26 mouse cellular contexts compared by ENCODE assay signal in genomic region chr2:156956306-156956705, GRCm38 (mm10). TPM values are rescaled to one million over a fixed set of nuclear protein-coding genes. Genes with fewer than 3 reads are reported as not detected.
DNase-seq lines count a peak whose midpoint lies in the region; ATAC-seq lines count a peak whose summit lies in the region.
"Had no signal": no experiment of that assay in that cellular context is flagged by ENCODE, and none has a peak within 500 bp of the region (broad histone marks: within the 10 kb centered on the region; RNA-seq: fewer than 3 reads in every experiment).

No protein-coding gene starts in this region.

- no peaks in the 10 kb centered on the region for H3K4me1 ChIP-seq in intestine, embryonic 15.5 days (replicated peaks)
- peaks cover 64% of the 10 kb centered on the region for H3K4me1 ChIP-seq in liver, embryonic 13.5 days (replicated peaks)
- H3K4me1 ChIP-seq: embryonic facial prominence, embryonic 15.5 days; forebrain, embryonic 10.5 days; hindbrain, embryonic 12.5 days; limb, embryonic 12.5 days; neural tube, embryonic 12.5 days had no signal

- H3K36me3 ChIP-seq in intestine, embryonic 15.5 days, result no peaks in the 10 kb centered on the region
- peaks cover 14% of the 10 kb centered on the region for H3K36me3 ChIP-seq in liver, embryonic 13.5 days
- H3K36me3 ChIP-seq: embryonic facial prominence, embryonic 15.5 days; forebrain, embryonic 10.5 days; limb, embryonic 12.5 days; neural tube, embryonic 12.5 days had no signal

- H3K4me2 ChIP-seq in intestine, embryonic 15.5 days (replicated peaks), result no peak overlapping the region
- peak overlapping the region; percentile 29 for H3K4me2 ChIP-seq in liver, embryonic 13.5 days
- H3K4me2 ChIP-seq: embryonic facial prominence, embryonic 15.5 days; heart, embryonic 13.5 days; hindbrain, embryonic 12.5 days; limb, embryonic 12.5 days; neural tube, embryonic 12.5 days had no signal

- no peaks in the 10 kb centered on the region for H3K9me3 ChIP-seq in intestine, embryonic 15.5 days
- no peaks in the 10 kb centered on the region for H3K9me3 ChIP-seq in liver, embryonic 13.5 days (replicated peaks)
- H3K9me3 ChIP-seq: embryonic facial prominence, embryonic 15.5 days; forebrain, embryonic 10.5 days; heart, embryonic 13.5 days; hindbrain, embryonic 12.5 days; limb, embryonic 12.5 days; megakaryocyte, embryonic 14.5 days; neural tube, embryonic 12.5 days had no signal

- H3K9ac ChIP-seq in intestine, embryonic 15.5 days, result no peak overlapping the region
- H3K9ac ChIP-seq in liver, embryonic 13.5 days, result peak overlapping the region; percentile 20
- H3K9ac ChIP-seq: embryonic facial prominence, embryonic 15.5 days; forebrain, postnatal 0 days; heart, embryonic 13.5 days; hindbrain, embryonic 12.5 days; limb, embryonic 12.5 days; neural tube, embryonic 12.5 days had no signal

- peak; percentile 73 for DNase-seq in c-Kit-positive CD71-positive TER-119-positive erythroid progenitor cells, embryonic 14.5 days (ENCODE audit: low spot score)
- DNase-seq in liver, embryonic 13.5 days, result peak; percentile 69
- no peak for DNase-seq in layer of hippocampus, postnatal 25 days (ENCODE audit: extremely low spot score in 1 of 2, low spot score in 1 of 2)
- DNase-seq in embryo, embryonic 10.5 days (ENCODE audit: low spot score), result no peak
- DNase-seq in right cerebral cortex, postnatal 14 days, result no peak
- DNase-seq: adrenal gland, postnatal 36 days; cerebellum, adult 2 months; cerebellum, postnatal 36 days; forebrain, postnatal 0 days; gastrocnemius, postnatal 25 days; heart, adult 18-20 months; kidney, postnatal 14 days; layer of hippocampus, postnatal 36 days; lung, adult 2 months; lung, postnatal 14 days; midbrain, embryonic 14.5 days had no signal

- 67% methylated on average over 7 of the region's 7 CpGs for WGBS in intestine, embryonic 15.5 days
- 32% methylated on average over 7 of the region's 7 CpGs for WGBS in liver, embryonic 13.5 days (ENCODE audit: insufficient replicate concordance)

- H3K27me3 ChIP-seq in intestine, embryonic 15.5 days (replicated peaks), result no peaks in the 10 kb centered on the region
- H3K27me3 ChIP-seq in liver, embryonic 13.5 days, result no peaks in the 10 kb centered on the region
- H3K27me3 ChIP-seq: embryonic facial prominence, embryonic 15.5 days; heart, embryonic 13.5 days; hindbrain, embryonic 12.5 days; limb, embryonic 12.5 days; megakaryocyte, embryonic 14.5 days; neural tube, embryonic 12.5 days had no signal

- H3K4me3 ChIP-seq in intestine, embryonic 15.5 days (replicated peaks), result no peak overlapping the region
- no peak overlapping the region for H3K4me3 ChIP-seq in liver, embryonic 13.5 days (replicated peaks)
- H3K4me3 ChIP-seq: embryonic facial prominence, embryonic 15.5 days; forebrain, embryonic 10.5 days; heart, embryonic 13.5 days; hindbrain, embryonic 12.5 days; layer of hippocampus, adult 2 months; limb, embryonic 12.5 days; megakaryocyte, embryonic 14.5 days; neural tube, embryonic 12.5 days had no signal

- ATAC-seq in intestine, embryonic 15.5 days, result peak; percentile 41
- peak; percentile 91 for ATAC-seq in liver, embryonic 13.5 days (ENCODE audit: low read depth)
- peak; percentile 94 for ATAC-seq in megakaryocyte-erythroid progenitor cell, adult 5-6 weeks (replicated peaks; ENCODE audit: low FRiP score, low TSS enrichment, poor library complexity, severe bottlenecking)
- ATAC-seq: forebrain, postnatal 0 days had no signal

- no peak overlapping the region for H3K27ac ChIP-seq in intestine, embryonic 15.5 days
- peak overlapping the region; percentile 73 for H3K27ac ChIP-seq in liver, embryonic 13.5 days
- H3K27ac ChIP-seq: embryonic facial prominence, embryonic 15.5 days; forebrain, embryonic 10.5 days; heart, embryonic 13.5 days; hindbrain, embryonic 12.5 days; limb, embryonic 12.5 days; neural tube, embryonic 12.5 days had no signal

RNA-seq across cellular contexts. Expression of gene Ndrg3, which starts 35.5 kb away (rescaled TPM):
- 41.7 and 42.9 TPM in 2 replicates for polyA plus RNA-seq in intestine, embryonic 15.5 days (2015; fragmentation: Nextera tagmentation; extraction: Ambion mirVana)
- 41.1 and 45.2 TPM in 2 replicates for polyA plus RNA-seq in liver, embryonic 13.5 days (2015; fragmentation: Nextera tagmentation; extraction: Ambion mirVana)
- 29.3 and 32.0 TPM in 2 replicates for total RNA-seq in megakaryocyte-erythroid progenitor cell, adult 5-6 weeks (2014; fragmentation: Nextera tagmentation)
- 26.6 and 35.7 TPM in 2 replicates for total RNA-seq in megakaryocyte-erythroid progenitor cell, adult 5-6 weeks (2017)
- 100 to 1,000 TPM; 449 TPM for total RNA-seq in layer of hippocampus, postnatal 25 days (2021)

RNA-seq across cellular contexts. Expression of gene Dsn1, which starts 50.6 kb away (rescaled TPM):
- polyA plus RNA-seq in intestine, embryonic 15.5 days (2015; fragmentation: Nextera tagmentation; extraction: Ambion mirVana), result 28.3 and 29.4 TPM in 2 replicates
- 29.7 and 37.3 TPM in 2 replicates for polyA plus RNA-seq in liver, embryonic 13.5 days (2015; fragmentation: Nextera tagmentation; extraction: Ambion mirVana)
- total RNA-seq in megakaryocyte-erythroid progenitor cell, adult 5-6 weeks (2014; fragmentation: Nextera tagmentation), result 31.8 and 35.1 TPM in 2 replicates
- 34.1 and 93.4 TPM in 2 replicates for total RNA-seq in megakaryocyte-erythroid progenitor cell, adult 5-6 weeks (2017)
- total RNA-seq in layer of hippocampus, postnatal 25 days (2021), result 1 to 10 TPM; 4.0 to 7.2 TPM

Comparison
In these comparisons a context has a peak if more than half of its experiments do, and no peak if none do; other contexts are left out.
1. DNase-seq: peak in c-Kit-positive CD71-positive TER-119-positive erythroid progenitor cells, embryonic 14.5 days (single experiment) and liver, embryonic 13.5 days (single experiment); none in layer of hippocampus, postnatal 25 days (0 of 2), embryo, embryonic 10.5 days (single experiment) and right cerebral cortex, postnatal 14 days (single experiment).
2. ATAC-seq: peak in every context shown above with its lines; median percentile 94 in megakaryocyte-erythroid progenitor cell, adult 5-6 weeks; 91 in liver, embryonic 13.5 days; 41 in intestine, embryonic 15.5 days.
3. RNA of gene Ndrg3, which starts 35.5 kb away (total RNA-seq): 449 TPM in layer of hippocampus, postnatal 25 days; 26.6 to 35.7 TPM in megakaryocyte-erythroid progenitor cell, adult 5-6 weeks; every median in the first group is over 10 times any median in the second.
4. RNA of gene Dsn1, which starts 50.6 kb away (total RNA-seq): 31.8 to 93.4 TPM in megakaryocyte-erythroid progenitor cell, adult 5-6 weeks; 4.0 to 7.2 TPM in layer of hippocampus, postnatal 25 days; every median in the first group is over 4 times any median in the second.